Mouse (Mus musculus): ENCODE results near the gene Nxpe4.
"Not testable (repeated sequence)": the region's sequence is repeated elsewhere in the genome, so short reads cannot be mapped to it uniquely, and the experiment has no call there.

The Nxpe4 gene

GRCm38 (mm10) chr9:48240431-48240830 lies 78.6 kb downstream of the Nxpe4 start:
- no peak for DNase-seq (ENCODE audit: low spot score)

GRCm38 (mm10) chr9:48241791-48242190 lies 80.0 kb downstream of the Nxpe4 start:
- DNase-seq (ENCODE audit: low spot score), result no peak

- DNase-seq (ENCODE audit: low spot score), result no peak
These were observed 80.9 kb downstream of the Nxpe4 start for GRCm38 (mm10) chr9:48242756-48243155.

GRCm38 (mm10) chr9:48244175-48244574 lies 82.4 kb downstream of the Nxpe4 start:
- DNase-seq (ENCODE audit: low spot score), result no peak

- DNase-seq (ENCODE audit: low spot score), result no peak
These were observed 83.7 kb downstream of the Nxpe4 start for GRCm38 (mm10) chr9:48245525-48245924.

GRCm38 (mm10) chr9:48247276-48247675 lies 85.5 kb downstream of the Nxpe4 start:
- no peak for DNase-seq (ENCODE audit: low spot score)

- no peak for DNase-seq (ENCODE audit: low spot score)
These were observed 90.4 kb downstream of the Nxpe4 start for GRCm38 (mm10) chr9:48252236-48252635.

GRCm38 (mm10) chr9:48257001-48257400 lies 95.2 kb downstream of the Nxpe4 start:
- DNase-seq (ENCODE audit: low spot score), result no peak

GRCm38 (mm10) chr9:48257741-48258423 lies 96.1 kb downstream of the Nxpe4 start:
- DNase-seq (ENCODE audit: low spot score), result no peak

GRCm38 (mm10) chr9:48264616-48265015 lies 102.8 kb downstream of the Nxpe4 start:
- no peak for DNase-seq (ENCODE audit: low spot score)

- no peak for DNase-seq (ENCODE audit: low spot score)
These were observed 103.7 kb downstream of the Nxpe4 start for GRCm38 (mm10) chr9:48265491-48265890.

GRCm38 (mm10) chr9:48266286-48267027 lies 104.6 kb downstream of the Nxpe4 start:
- DNase-seq (ENCODE audit: low spot score), result peak; percentile 59

- peak; percentile 2 for DNase-seq (ENCODE audit: low spot score)
These were observed 105.2 kb downstream of the Nxpe4 start for GRCm38 (mm10) chr9:48267028-48267441.

- DNase-seq (ENCODE audit: low spot score), result no peak
These were observed 106.1 kb downstream of the Nxpe4 start for GRCm38 (mm10) chr9:48267960-48268359.

- DNase-seq (ENCODE audit: low spot score), result no peak
These were observed 115.0 kb downstream of the Nxpe4 start for GRCm38 (mm10) chr9:48276831-48277230.

- DNase-seq (ENCODE audit: low spot score), result no peak
These were observed 122.4 kb downstream of the Nxpe4 start for GRCm38 (mm10) chr9:48284221-48284620.

- no peak for DNase-seq (ENCODE audit: low spot score)
These were observed 128.5 kb downstream of the Nxpe4 start for GRCm38 (mm10) chr9:48290281-48290680.

- no peak for DNase-seq (ENCODE audit: low spot score)
These were observed 132.9 kb downstream of the Nxpe4 start for GRCm38 (mm10) chr9:48294754-48295153.

GRCm38 (mm10) chr9:48298983-48299382 lies 137.2 kb downstream of the Nxpe4 start:
- no peak for DNase-seq (ENCODE audit: low spot score)

GRCm38 (mm10) chr9:48303564-48303963 lies 141.7 kb downstream of the Nxpe4 start:
- not testable (repeated sequence) for DNase-seq (ENCODE audit: low spot score)

- no peak for DNase-seq (ENCODE audit: low spot score)
These were observed 149.4 kb downstream of the Nxpe4 start for GRCm38 (mm10) chr9:48311241-48311640.

GRCm38 (mm10) chr9:48314194-48314593 lies 152.4 kb downstream of the Nxpe4 start:
- DNase-seq (ENCODE audit: low spot score), result no peak

- no peak for DNase-seq (ENCODE audit: low spot score)
These were observed 154.0 kb downstream of the Nxpe4 start for GRCm38 (mm10) chr9:48315825-48316224.

- no peak for DNase-seq (ENCODE audit: low spot score)
These were observed 164.5 kb downstream of the Nxpe4 start for GRCm38 (mm10) chr9:48326338-48326737.

All from T-cell, adult 2 months (primary cell).